Comparison of ENCODE assay signal across 18 mouse cellular contexts in genomic region chr12:54414201-54414600, GRCm38 (mm10).
DNase-seq lines count a peak whose midpoint lies in the region; ATAC-seq and TF ChIP-seq lines count a peak whose summit lies in the region.
"Had no signal": no experiment of that assay in that cellular context is flagged by ENCODE, and none has a peak within 500 bp of the region (broad histone marks: within the 10 kb centered on the region; RNA-seq: fewer than 3 reads in every experiment).

No protein-coding gene starts in this region.

- H3K9me3 ChIP-seq in kidney, embryonic 16.5 days (ENCODE audit: low read length): no peaks in the 10 kb centered on the region
- H3K9me3 ChIP-seq: embryonic facial prominence, embryonic 15.5 days; limb, embryonic 13.5 days; neural tube, embryonic 12.5 days had no signal

- no peak overlapping the region for H3K9ac ChIP-seq in kidney, embryonic 16.5 days (replicated peaks; ENCODE audit: low read length)
- H3K9ac ChIP-seq: embryonic facial prominence, embryonic 15.5 days; limb, embryonic 13.5 days; neural tube, embryonic 12.5 days had no signal

- H3K4me2 ChIP-seq in kidney, embryonic 16.5 days (replicated peaks; ENCODE audit: low read depth, low read length): no peak overlapping the region
- H3K4me2 ChIP-seq: embryonic facial prominence, embryonic 15.5 days; heart, embryonic 11.5 days; limb, embryonic 13.5 days; neural tube, embryonic 12.5 days had no signal

- H3K36me3 ChIP-seq in kidney, embryonic 16.5 days (ENCODE audit: insufficient read depth, low read length): no peaks in the 10 kb centered on the region
- H3K36me3 ChIP-seq in kidney, adult 2 months (ENCODE audit: control insufficient read depth, insufficient read depth, low read length): no peaks in the 10 kb centered on the region
- H3K36me3 ChIP-seq: embryonic facial prominence, embryonic 15.5 days; limb, embryonic 13.5 days; neural tube, embryonic 12.5 days had no signal

- no peak overlapping the region for H3K4me3 ChIP-seq in kidney, embryonic 16.5 days (ENCODE audit: low read length)
- no peak overlapping the region for H3K4me3 ChIP-seq in kidney, adult 2 months (ENCODE audit: insufficient read depth, low read depth, low read length)
- H3K4me3 ChIP-seq: embryonic facial prominence, embryonic 15.5 days; limb, embryonic 13.5 days; neural tube, embryonic 12.5 days had no signal

- no peak for TF ChIP-seq POLR2A in kidney, adult 2 months (IDR thresholded peaks at IDR 0.05; ENCODE audit: low read depth, low read length)

- WGBS in kidney, embryonic 16.5 days: 34% methylated on average over 5 of the region's 5 CpGs
- 57% methylated on average over 5 of the region's 5 CpGs for WGBS in kidney, adult 2 months
- 23% methylated on average over 5 of the region's 5 CpGs for WGBS in large intestine, adult 2 months

- H3K27ac ChIP-seq in kidney, embryonic 16.5 days (ENCODE audit: low read length): no peak overlapping the region
- H3K27ac ChIP-seq in kidney, adult 2 months (ENCODE audit: insufficient read depth, low read depth, low read length): no peak overlapping the region
- H3K27ac ChIP-seq: embryonic facial prominence, embryonic 15.5 days; limb, embryonic 13.5 days; neural tube, embryonic 12.5 days had no signal

- ATAC-seq in kidney, embryonic 16.5 days (ENCODE audit: low FRiP score, low TSS enrichment): no peak
- ATAC-seq: forebrain, embryonic 16.5 days; midbrain, embryonic 16.5 days had no signal

- H3K4me1 ChIP-seq in kidney, embryonic 16.5 days (ENCODE audit: insufficient read depth, low read length): no peaks in the 10 kb centered on the region
- 0 out of 2 replicates have a peak, but pooled peaks cover 2% of the 10 kb centered on the region for H3K4me1 ChIP-seq in kidney, adult 2 months (ENCODE audit: control insufficient read depth, insufficient read depth, low read length)
- H3K4me1 ChIP-seq: embryonic facial prominence, embryonic 15.5 days; limb, embryonic 13.5 days; neural tube, embryonic 12.5 days had no signal

- TF ChIP-seq CTCF in kidney, adult 2 months (conservative IDR thresholded peaks at IDR 0.05; ENCODE audit: insufficient read depth, insufficient read length, low read depth, low read length): no peak

- DNase-seq in kidney, adult 11 months: peak; percentile 66
- peak; percentile 11 for DNase-seq in adrenal gland, postnatal 14 days
- peak; percentile 87 for DNase-seq in kidney, adult 2 months
- DNase-seq in large intestine, adult 2 months (ENCODE audit: low read depth, low spot score): peak; percentile 82
- no peak for DNase-seq in cerebellum, adult 11-12 months
- DNase-seq in cerebellum, postnatal 4 days (ENCODE audit: low spot score in 2 of 2): no peak
- no peak for DNase-seq in right cerebral cortex, postnatal 10 days (ENCODE audit: low spot score in 2 of 2)
- DNase-seq: cerebellum, adult 18-20 months; heart, postnatal 4 days; retina, postnatal 1 day had no signal

- H3K27me3 ChIP-seq in kidney, embryonic 16.5 days (ENCODE audit: insufficient read depth, low read length): no peaks in the 10 kb centered on the region
- H3K27me3 ChIP-seq in kidney, adult 2 months (replicated peaks; ENCODE audit: control insufficient read depth, insufficient read depth, low read length): no peaks in the 10 kb centered on the region
- H3K27me3 ChIP-seq: CH12.LX; embryonic facial prominence, embryonic 15.5 days; limb, embryonic 13.5 days; neural tube, embryonic 12.5 days had no signal

Comparison
In these comparisons a context has a peak if more than half of its experiments do, and no peak if none do; other contexts are left out.
1. DNase-seq: peak in kidney, adult 11 months (single experiment), adrenal gland, postnatal 14 days (single experiment), kidney, adult 2 months (single experiment) and large intestine, adult 2 months (single experiment); none in cerebellum, adult 11-12 months (single experiment), cerebellum, postnatal 4 days (0 of 2) and right cerebral cortex, postnatal 10 days (0 of 2).